Mouse (Mus musculus): ENCODE measurements around the gene 3100002H09Rik.

Gene 3100002H09Rik

DNA sequence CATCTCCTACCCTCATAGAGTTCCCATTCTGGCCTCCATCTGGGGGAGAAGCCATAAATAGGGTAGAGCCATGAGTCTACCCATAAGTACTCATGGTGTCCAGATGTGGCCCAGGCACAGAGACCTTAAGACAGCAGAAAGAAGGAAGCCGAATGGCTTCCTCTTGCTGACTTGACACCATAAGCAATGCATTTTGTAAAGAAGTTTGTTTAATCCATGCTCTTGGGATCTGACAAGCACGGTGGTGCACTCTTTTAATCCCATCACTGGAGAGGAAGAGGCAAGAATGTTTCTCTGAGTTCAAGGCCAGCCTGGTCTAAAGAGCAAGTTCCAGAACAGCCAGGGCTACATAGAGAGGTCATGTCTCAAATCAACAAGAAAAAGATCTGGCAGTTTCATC lies at the start of gene 3100002H09Rik:
Gene 3100002H09Rik, minus strand, starts transcription at position 101 of the 400 bp plus-strand sequence.
- DNase-seq (ENCODE audit: low spot score) = no peak

DNA sequence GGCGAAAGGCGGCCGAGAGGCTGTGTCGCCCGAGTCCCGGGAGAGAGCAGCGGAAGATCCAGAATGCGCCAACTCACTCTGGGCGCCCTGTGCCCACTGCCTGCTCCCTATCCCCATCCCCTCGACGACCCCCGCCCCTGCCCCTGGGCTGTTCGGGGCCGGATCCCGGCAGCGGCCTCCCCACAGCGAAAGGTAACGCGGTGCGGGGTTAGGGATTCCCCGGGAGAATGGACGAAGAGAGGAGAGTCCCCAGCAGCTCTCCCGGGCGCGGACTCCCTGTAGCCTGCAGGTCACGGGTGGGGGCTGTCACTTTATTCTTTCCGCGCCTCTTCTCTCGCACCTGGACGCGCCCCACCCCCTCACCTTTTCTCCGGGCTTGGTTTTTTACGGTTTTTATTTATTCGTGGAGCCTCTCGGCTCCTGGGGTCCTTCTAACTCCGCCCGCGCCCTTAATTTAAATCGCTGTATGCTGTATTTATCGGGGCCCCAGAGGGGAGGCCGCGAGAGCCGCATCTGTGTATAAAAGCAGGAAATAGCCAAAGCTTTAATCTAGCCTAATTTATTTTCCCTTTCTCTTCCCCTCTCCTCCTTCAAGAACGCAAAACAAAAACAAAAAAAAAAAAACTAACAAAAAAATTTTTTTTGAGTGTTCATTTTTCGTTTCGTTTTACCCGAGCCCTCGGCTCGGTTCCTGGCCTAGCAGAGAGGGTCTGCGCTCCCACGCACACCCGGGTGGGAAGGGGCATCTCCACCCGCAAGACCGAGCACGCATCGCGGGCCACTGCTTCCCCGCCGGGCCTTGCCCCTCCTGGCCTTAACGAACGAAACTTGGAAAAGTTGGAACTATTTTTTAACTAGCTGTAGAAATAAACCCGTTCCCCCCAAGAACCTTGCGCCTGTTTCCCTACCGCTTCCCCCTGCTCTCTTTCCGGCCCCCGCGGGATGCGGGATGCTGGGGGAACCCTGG lies 48.9 kb upstream of the 3100002H09Rik start:
- DNase-seq (ENCODE audit: low spot score) = no peak

DNA sequence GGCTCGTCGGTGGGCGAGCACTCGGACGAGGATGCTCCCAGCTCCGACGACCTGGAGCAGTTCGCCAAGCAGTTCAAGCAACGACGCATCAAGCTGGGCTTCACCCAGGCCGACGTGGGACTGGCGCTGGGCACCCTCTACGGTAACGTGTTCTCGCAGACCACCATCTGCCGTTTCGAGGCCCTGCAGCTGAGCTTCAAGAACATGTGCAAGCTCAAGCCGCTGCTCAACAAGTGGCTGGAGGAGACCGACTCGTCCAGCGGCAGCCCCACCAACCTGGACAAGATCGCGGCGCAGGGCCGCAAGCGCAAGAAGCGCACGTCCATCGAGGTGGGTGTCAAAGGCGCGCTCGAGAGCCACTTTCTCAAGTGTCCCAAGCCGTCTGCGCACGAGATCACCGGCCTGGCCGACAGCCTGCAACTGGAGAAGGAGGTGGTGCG lies 47.8 kb upstream of the 3100002H09Rik start:
- no peak for DNase-seq (ENCODE audit: low spot score)

DNA sequence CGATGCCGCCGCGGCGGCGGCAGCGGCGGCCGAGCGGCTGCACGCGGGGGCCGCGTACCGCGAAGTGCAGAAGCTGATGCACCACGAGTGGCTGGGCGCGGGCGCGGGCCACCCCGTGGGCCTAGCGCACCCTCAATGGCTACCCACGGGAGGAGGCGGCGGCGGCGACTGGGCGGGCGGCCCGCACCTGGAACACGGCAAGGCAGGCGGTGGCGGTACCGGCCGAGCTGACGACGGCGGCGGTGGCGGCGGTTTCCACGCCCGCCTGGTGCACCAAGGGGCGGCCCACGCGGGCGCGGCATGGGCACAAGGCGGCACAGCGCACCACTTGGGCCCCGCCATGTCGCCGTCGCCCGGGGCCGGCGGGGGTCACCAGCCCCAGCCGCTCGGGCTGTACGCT lies 47.2 kb upstream of the 3100002H09Rik start:
- no peak for DNase-seq (ENCODE audit: low spot score)

DNA sequence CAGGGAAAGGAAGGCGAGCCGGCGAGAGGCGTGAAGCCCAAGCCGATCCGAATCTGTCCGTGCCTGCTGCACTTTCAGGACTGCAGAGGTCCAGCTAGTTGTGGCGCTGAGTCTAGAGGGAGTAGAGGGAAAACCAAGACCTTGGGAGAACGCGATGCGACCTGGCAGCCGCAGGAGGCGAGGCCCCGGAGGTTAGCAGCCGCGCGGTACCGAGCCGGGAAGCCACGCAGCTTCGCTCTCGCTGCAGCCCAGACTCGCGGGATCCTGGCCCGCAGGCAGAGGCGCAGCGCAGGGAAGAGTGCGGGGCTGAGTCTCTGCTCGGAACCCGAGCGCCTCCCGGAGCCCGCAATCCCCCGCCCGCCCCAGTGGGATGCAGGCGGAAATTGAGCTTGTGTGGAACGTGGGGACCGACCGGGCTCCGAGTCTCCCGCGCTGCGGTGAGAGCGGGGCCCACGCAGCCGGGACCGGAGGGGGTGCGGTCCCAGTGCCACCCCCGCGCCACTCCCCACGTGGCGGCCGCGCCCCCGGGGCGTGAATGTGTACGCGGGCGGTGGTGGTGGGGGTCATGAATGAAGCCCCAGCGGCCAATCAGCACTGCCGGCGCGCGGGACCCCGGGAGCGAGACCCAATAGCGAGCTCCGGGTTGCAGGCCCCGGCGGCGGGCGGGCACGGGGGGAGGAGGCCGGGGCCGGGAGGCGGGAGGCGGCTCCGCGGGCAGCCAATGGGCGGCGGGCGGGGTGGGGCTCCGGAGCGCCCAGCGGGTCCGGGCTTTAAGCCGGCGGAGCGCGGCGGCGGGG lies 46.4 kb upstream of the 3100002H09Rik start:
- DNase-seq (ENCODE audit: low spot score) = peak; percentile 89

DNA sequence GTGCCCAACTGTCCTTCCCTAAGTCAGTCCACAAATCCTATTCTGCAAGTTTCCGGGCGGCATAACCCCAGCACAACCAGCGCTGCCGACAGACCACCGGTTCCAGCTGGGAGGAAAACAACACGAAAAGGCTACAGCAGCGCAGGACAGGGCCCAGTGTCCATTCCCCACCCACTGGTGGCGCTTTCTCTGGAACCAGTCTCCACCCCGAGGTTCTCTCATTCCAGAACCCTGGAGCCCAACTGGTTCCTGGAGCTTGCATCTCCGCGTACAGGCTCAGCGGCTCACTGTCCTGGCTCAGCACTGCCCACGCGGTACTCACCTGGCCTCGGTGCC lies 45.9 kb upstream of the 3100002H09Rik start, which contains the start of gene Pou3f1:
Gene Pou3f1, plus strand, starts transcription at position 290 of the 336 bp plus-strand sequence.
- no peak for DNase-seq (ENCODE audit: low spot score)

DNA sequence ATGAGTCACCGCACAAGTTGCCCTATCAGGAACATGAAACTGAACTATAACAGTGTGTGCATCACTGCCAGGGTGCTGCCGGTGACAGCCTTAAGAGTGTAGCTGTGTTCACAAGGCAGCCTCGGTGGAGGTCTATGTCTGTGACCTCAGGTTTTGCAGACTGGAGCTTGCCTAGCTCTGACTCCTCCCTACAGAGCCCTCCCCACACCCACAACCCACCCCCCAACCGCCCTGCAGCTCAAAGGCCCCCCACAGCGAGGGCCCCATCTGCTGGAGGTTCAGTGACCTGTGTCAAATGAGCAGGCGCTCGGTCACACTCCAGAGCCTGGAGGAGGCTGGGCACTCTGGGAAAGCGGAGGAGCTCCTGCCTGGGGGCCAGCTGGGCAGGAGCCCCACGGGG lies 42.3 kb upstream of the 3100002H09Rik start:
- DNase-seq (ENCODE audit: low spot score) = no peak

DNA sequence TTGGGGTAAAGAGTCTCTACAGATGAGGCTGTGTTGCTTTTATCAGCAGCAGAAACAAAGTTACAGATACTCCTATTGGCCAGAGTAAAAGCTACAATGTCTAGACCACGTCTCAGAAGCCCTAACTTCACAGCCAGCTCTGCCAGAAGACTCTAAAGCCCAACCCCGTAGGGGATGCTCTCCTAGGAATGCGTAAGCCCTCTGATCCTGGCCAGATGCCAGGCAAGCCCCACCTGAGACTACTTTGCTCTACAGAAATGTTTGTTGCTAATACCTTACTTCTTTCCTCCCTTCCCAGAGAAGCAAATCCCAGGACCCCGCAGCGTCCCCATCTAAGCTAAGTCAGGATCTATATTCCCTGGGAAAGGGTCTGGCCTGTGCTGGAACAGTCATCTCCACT lies 37.3 kb upstream of the 3100002H09Rik start:
- DNase-seq (ENCODE audit: low spot score) = no peak

DNA sequence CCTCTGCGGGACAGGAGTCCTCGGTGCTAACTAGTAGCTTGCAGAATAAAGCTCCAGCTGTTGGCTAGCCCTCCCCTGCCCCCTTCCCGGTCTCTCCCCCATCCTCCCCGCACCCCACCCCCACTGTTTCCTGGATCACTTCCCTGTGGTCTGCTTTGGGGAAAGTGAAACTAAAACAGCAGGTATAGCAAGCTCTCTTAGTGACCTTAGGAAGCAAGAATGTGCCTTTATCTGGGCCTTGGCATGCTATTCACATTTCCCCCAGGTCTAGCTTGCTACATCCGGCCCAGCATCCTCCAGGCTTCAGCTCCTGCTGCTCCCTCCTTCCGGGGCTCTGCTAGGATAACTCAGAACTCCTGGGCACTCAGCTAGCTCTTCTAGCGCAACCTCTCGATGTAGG lies 36.0 kb upstream of the 3100002H09Rik start:
- no peak for DNase-seq (ENCODE audit: low spot score)

DNA sequence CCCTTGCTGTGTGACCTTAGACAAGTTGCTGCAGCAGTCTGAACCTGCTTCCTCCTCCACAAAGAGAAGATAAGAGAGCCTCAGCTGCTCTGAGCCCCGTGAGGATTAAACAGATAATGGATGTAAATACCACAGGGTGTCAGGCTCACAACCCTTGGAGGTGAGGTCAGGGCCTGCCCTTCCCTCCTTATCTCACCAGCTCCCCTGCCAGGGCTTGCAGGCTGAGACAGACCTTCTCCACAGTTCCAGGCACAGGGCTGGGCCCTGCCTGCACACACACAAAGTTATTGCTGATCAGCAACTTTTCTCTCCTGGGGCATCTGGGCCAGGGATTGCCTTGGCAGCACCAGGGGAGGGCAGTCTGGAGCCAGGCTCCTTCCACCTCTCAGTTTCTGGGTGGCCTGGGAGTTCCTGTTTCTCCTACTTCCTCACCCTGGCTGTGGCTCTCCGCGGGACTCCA lies 34.4 kb upstream of the 3100002H09Rik start:
- DNase-seq (ENCODE audit: low spot score) = no peak

DNA sequence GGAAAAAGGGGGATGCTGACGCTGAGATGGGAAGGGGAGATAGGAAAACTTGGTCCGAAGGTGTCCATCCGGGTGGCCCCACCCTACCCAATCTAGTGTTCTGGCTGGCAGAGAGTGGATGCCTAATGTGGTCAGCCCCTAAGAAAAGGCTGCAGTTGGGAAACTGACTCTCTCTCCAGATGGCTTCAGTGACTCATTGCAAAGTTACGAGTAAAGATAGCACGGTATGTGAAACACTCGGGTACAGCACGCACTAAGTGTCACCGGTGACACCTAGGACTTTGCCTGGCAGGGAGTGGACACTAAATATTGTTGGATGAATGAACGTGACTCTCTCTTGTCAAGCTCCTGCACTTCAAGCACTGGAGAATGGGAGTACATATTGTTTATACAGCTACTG lies 33.3 kb upstream of the 3100002H09Rik start:
- no peak for DNase-seq (ENCODE audit: low spot score)

DNA sequence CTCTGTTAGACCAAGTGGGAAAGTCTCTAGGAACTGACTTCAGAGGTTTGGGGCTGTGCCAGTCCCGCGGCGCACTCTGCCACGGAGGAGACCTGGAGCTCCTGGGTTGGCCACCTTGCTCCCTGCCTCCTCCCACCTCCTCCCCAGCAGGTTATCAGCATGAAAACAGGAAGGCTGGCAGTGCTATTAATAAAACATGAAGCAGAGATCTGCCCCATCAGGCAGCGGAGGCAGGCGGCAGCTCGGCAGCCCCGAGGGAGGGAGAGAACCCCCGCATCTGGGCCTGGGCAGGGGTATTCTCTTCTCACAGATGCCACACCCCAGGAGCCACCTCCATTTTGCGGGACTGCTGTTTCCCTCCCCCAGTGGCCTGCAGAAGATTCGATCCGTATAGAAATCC lies 29.1 kb upstream of the 3100002H09Rik start:
- no peak for DNase-seq (ENCODE audit: low spot score)

DNA sequence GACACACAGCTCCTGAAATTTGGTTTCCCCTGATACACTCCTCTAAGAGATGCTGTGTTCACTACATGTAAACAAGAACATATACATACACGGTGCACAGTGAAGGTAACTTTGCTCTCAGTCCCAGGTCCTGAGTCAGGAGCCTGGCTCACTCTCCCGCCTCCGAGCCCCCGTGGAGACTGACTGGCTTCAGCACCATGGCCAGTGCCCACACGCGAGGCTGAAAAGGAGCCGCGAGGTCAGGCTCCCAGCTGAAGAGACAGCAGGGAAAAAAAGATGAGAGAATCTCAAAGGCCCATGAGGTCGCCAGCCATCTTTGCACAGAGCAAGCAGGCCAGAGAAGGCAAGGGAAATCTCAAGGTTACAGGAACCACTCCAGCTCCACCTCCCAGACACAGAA lies 22.7 kb upstream of the 3100002H09Rik start:
- DNase-seq (ENCODE audit: low spot score) = no peak

DNA sequence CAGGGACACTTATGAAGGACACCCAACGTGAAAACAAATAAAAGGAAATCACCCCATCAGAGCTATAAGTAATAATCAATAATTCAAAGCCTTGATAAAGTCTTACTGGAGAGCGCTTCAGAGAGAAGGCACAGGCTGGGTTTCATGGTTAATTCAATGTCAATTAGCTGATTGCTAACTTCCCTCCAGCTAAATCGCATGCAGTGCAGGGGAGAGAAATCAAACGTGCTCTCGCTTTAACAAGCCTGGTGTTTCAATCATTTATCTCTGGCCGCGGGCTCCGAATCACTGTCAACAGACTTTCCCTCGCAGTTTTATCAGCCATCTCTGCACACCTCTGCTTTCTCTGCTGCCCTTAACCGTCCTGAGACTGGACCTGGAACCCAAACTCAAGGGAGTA lies 22.3 kb upstream of the 3100002H09Rik start:
- no peak for DNase-seq (ENCODE audit: low spot score)

DNA sequence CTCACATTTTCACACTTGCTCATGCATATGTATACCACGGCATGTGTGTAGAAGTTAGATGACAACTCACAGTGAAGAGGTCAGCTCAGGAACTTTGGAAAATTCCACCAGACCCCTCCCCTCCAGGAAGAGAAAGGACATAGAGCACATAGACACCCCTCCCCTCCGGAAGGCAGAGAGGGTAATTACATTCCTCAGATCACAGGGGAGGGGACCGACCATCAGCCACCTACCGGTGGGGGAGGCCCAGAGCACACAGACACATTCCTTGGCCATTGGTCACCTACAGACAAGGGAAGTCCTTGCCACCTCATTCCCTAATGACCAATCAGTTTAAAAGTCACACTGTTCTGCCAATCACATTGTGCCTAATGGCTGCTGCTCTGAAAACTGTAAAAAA lies 20.9 kb upstream of the 3100002H09Rik start:
- no peak for DNase-seq (ENCODE audit: low spot score)

DNA sequence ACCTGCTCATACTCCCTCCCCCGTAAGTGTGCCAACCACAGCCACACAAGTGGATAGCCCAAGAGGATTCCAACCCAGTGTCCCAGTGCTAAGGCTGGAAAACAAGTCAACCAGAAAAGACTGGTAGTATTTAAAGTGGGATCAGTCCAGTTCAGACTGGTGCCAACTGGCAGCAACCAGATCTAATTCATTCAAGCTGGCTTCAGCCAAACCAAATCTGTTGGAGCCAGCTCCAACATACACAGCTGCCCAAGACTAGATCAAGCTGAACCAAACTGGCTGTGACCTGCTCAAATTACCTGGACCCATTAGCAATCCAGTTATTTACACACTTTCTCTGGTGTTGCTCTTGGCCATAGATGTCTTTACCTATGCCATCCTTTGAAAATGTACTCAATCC lies 16.2 kb upstream of the 3100002H09Rik start:
- DNase-seq (ENCODE audit: low spot score) = no peak

DNA sequence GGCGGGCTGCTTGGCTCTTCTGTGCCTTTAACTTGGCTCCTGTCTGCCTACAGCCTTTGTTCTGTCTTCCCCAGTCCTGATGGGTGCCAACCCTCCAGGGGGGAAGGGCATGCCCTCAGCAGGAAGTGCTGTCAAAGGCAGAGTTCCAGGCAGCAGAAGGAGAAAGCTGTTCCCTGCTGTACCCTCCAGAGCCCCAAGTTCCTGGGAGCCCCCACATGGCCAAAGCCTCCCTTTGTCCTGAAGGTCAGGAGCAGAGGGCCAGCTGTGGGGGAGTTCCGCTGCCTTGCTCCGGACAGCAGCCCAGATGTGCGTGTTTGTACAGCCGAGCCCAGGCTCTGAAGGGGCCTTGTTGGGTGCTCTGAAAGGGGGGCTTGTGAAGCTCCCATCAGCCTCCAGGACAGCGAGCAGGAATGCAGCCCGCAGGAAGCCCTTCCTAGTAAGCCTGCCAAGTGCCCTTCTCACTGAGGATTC lies 13.5 kb upstream of the 3100002H09Rik start:
- peak; percentile 62 for DNase-seq (ENCODE audit: low spot score)

DNA sequence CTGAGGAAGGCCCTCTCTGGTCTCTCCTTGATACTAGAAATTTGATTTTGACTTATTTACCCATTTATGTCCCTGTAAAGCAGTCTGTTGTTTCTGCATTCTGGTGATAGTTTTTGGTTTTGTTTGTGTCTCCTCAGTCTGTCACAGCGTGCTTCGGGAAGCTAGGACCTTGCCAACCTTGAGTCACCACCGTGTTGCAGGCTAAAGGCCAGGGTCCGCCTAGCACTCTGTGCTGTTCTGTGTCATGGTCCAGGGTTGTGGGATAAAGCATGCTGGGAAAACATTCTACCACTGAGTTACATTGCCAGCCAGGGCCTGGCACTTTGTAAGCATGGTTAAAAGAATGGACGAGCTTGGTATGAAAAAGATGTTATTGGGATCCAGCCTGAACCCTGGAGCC lies 12.0 kb upstream of the 3100002H09Rik start:
- DNase-seq (ENCODE audit: low spot score) = no peak

DNA sequence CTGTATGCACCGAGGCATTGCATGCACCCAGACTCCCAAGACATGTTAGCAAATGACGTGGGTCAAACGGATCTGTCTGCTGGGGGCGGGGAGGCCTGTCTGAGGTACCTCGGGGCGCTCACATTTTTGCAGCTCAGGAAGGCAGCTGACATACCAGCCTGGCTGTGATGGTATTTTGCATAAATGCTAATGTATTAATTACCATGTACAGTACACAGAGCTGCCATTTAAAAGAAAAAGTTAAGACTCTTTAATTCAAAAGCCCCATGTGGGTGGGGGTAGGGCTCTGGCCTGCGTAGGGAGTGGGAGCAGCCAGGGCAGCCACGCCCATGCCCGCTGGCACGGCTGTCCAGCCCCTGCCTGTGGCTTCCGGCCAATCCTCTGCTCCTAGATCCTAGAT lies 10.8 kb upstream of the 3100002H09Rik start:
- no peak for DNase-seq (ENCODE audit: low spot score)

DNA sequence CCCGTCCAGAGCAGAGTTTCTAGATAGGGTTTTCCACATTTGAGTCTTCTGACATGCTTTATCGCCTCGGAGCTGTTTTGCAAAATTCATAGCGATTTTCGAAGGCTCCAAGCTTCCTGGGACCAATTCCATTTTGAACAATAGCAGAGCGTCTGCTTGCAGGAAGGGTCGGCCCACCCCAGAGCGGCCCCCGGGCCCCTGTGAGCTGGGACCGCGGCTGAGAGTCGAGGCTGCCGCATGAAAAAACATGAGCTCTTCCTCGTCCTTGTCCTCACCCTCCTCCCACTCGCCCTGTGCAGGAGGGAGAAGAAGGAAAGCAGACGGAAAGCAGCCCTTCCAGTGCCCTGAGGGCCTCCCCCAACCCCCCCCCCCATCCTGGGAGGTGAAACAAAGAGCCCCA lies 8.0 kb upstream of the 3100002H09Rik start:
- no peak for DNase-seq (ENCODE audit: low spot score)

DNA sequence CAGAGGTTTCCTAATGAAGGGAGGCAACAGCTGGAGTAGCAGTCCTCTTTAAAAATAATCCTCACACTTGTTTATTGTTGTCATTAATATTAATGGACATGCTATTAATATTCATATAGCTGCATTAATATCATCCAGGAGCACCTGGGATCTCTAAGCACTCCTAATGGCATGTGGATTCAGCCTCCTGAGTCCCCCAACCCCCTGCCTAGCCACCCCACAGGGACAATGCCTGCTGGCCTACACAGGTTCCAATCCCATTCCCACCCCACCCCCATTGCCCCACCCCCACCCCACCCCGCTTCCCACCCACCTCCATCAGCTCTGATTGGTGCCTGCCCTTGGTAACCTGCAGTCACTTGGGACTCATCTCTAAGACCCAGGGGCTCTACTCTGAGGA lies 6.0 kb upstream of the 3100002H09Rik start:
- DNase-seq (ENCODE audit: low spot score) = no peak

DNA sequence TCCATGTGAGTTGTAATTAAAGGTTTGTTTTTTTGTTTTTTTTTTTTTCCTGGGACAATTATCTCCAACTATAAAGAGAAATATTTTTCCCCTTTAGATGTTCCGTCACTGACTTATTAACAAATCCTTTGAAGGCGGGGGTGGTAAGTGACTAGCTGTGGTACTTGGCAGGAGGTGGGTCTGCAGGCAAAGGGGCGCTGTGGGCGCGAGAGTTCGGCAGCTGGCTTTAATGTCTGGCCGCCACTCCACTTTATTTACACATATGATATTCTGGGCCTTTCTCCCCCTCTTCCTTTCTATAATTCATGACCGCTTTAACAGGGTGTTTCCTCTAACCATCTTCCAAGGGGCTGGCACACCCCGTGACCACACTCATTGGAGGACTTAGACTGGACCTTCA lies 5.4 kb upstream of the 3100002H09Rik start:
- no peak for DNase-seq (ENCODE audit: low spot score)

Data from layer of hippocampus, adult 11-12 months (tissue).